Mouse (Mus musculus) ovary, postnatal 14 days (tissue): ENCODE results near the gene Map4k2.
A peak's percentile ranks its signal among the peaks of the same experiment; 100 is the strongest.

Experiments
- DNase-seq: peaks from one replicate; pipeline ENCODE4 v3.0.0; 2022; ENCODE audit warnings: low spot score

Map4k2 gene

GRCm38 (mm10) chr19:6318145-6318544, 22.8 kb upstream of the Map4k2 start:
- no peak for DNase-seq

GRCm38 (mm10) chr19:6321358-6321757, 19.6 kb upstream of the Map4k2 start:
- no peak for DNase-seq

GRCm38 (mm10) chr19:6321786-6322621, 18.9 kb upstream of the Map4k2 start:
- no peak for DNase-seq

GRCm38 (mm10) chr19:6324751-6325150, 16.2 kb upstream of the Map4k2 start:
- DNase-seq, result no peak

GRCm38 (mm10) chr19:6331178-6331577, 9.8 kb upstream of the Map4k2 start:
- DNase-seq, result no peak

GRCm38 (mm10) chr19:6331719-6332516, 9.0 kb upstream of the Map4k2 start:
- DNase-seq, result peak; percentile 58

GRCm38 (mm10) chr19:6333761-6334595, 7.0 kb upstream of the Map4k2 start:
- no peak for DNase-seq

- DNase-seq, result peak; percentile 83
These were observed 6.1 kb upstream of the Map4k2 start, which contains the start of gene Men1 for GRCm38 (mm10) chr19:6334673-6335457. TSS of gene Men1 (plus strand) at chr19:6334979.

- no peak for DNase-seq
These were observed 5.5 kb upstream of the Map4k2 start for GRCm38 (mm10) chr19:6335458-6335827.

- no peak for DNase-seq
These were observed 4.0 kb upstream of the Map4k2 start for GRCm38 (mm10) chr19:6336920-6337319.

GRCm38 (mm10) chr19:6338171-6338570, 2.8 kb upstream of the Map4k2 start:
- no peak for DNase-seq

GRCm38 (mm10) chr19:6338716-6339115, 2.2 kb upstream of the Map4k2 start:
- no peak for DNase-seq

GRCm38 (mm10) chr19:6339191-6339590, 1.7 kb upstream of the Map4k2 start:
- DNase-seq, result no peak

GRCm38 (mm10) chr19:6339890-6340504, 938 bp upstream of the Map4k2 start:
- no peak for DNase-seq

- no peak for DNase-seq
These were observed 630 bp downstream of the Map4k2 start for GRCm38 (mm10) chr19:6341453-6342077.

GRCm38 (mm10) chr19:6342276-6342933, 1.5 kb downstream of the Map4k2 start:
- no peak for DNase-seq

- no peak for DNase-seq
These were observed 2.4 kb downstream of the Map4k2 start for GRCm38 (mm10) chr19:6343066-6343925.

- DNase-seq, result no peak
These were observed 3.1 kb downstream of the Map4k2 start for GRCm38 (mm10) chr19:6343996-6344395.

- no peak for DNase-seq
These were observed 5.1 kb downstream of the Map4k2 start for GRCm38 (mm10) chr19:6346023-6346422.
